Comparison of ENCODE assay signal across 26 mouse cellular contexts in the genomic region with DNA sequence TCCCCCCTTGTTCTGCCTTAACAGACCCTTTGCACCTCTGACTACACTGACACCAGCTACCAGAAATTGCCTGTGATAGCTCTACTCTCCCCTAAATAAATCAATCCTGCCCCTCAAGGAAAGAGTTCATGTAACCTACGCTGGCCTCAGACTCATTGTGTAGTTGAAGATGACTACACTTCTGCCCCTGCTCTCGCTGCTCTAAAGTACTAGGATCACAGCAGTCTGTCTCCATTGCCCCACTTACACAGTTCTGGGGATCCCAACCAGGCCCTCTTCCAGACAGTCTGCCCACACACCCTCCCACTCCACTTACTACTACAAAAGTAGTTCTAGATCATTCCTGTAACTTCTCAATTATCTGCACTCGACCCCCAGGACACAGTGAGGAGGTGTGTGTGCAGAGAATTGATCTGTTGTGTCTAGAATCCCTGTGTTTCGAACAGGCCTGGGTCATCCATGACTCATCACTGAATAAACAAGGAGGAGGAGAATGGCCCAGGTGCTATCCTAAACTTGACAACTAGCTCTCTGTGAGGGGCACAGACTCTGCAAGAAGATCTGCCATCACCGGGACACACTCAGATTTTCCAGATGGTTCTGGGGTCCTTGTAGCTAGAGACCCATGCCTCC.
"Had no signal": no experiment of that assay in that cellular context is flagged by ENCODE, and none has a peak within 500 bp of the region (broad histone marks: within the 10 kb centered on the region; RNA-seq: fewer than 3 reads in every experiment).

No protein-coding gene starts in this region.

- H3K27ac ChIP-seq: embryonic facial prominence, embryonic 10.5 days; embryonic facial prominence, embryonic 12.5 days; embryonic facial prominence, embryonic 13.5 days; embryonic facial prominence, embryonic 15.5 days; forebrain, embryonic 12.5 days; forebrain, embryonic 13.5 days; forebrain, embryonic 15.5 days; gastrocnemius, adult 2 months; heart, adult 2 months; heart, embryonic 10.5 days had no signal

- DNase-seq: cerebellum, adult 2 months; cerebellum, adult 8-10 months; cerebellum, adult 9-10 months; cerebellum, adult 9-11 months; cerebellum, postnatal 10 days; cerebellum, postnatal 14 days; cerebellum, postnatal 25 days; cerebellum, postnatal 36 days; embryo, embryonic 11 days; forebrain, postnatal 0 days; gastrocnemius, adult 2 months; gastrocnemius, postnatal 10 days; gastrocnemius, postnatal 14 days; gastrocnemius, postnatal 25 days; gastrocnemius, postnatal 36 days; heart, adult 2 months had no signal

- H3K4me2 ChIP-seq: embryonic facial prominence, embryonic 12.5 days; embryonic facial prominence, embryonic 13.5 days; embryonic facial prominence, embryonic 15.5 days; forebrain, embryonic 12.5 days; forebrain, embryonic 13.5 days; forebrain, embryonic 15.5 days had no signal

- H3K9ac ChIP-seq: embryonic facial prominence, embryonic 12.5 days; embryonic facial prominence, embryonic 13.5 days; embryonic facial prominence, embryonic 15.5 days; forebrain, embryonic 12.5 days; forebrain, embryonic 13.5 days; forebrain, embryonic 15.5 days; forebrain, postnatal 0 days had no signal

- H3K27me3 ChIP-seq: embryonic facial prominence, embryonic 12.5 days; embryonic facial prominence, embryonic 13.5 days; embryonic facial prominence, embryonic 15.5 days; forebrain, embryonic 12.5 days; forebrain, embryonic 13.5 days; forebrain, embryonic 15.5 days had no signal

- H3K4me3 ChIP-seq: embryonic facial prominence, embryonic 10.5 days; embryonic facial prominence, embryonic 12.5 days; embryonic facial prominence, embryonic 13.5 days; embryonic facial prominence, embryonic 15.5 days; erythroblast, embryonic 14.5 days; forebrain, embryonic 12.5 days; forebrain, embryonic 13.5 days; forebrain, embryonic 15.5 days; gastrocnemius, adult 2 months; heart, adult 2 months; heart, embryonic 10.5 days had no signal

- H3K36me3 ChIP-seq: embryonic facial prominence, embryonic 10.5 days; embryonic facial prominence, embryonic 12.5 days; embryonic facial prominence, embryonic 13.5 days; embryonic facial prominence, embryonic 15.5 days; forebrain, embryonic 12.5 days; forebrain, embryonic 15.5 days; heart, embryonic 10.5 days had no signal

- H3K9me3 ChIP-seq: embryonic facial prominence, embryonic 10.5 days; embryonic facial prominence, embryonic 12.5 days; embryonic facial prominence, embryonic 13.5 days; embryonic facial prominence, embryonic 15.5 days; forebrain, embryonic 12.5 days; forebrain, embryonic 13.5 days; forebrain, embryonic 15.5 days; heart, embryonic 10.5 days had no signal

- H3K4me1 ChIP-seq: embryonic facial prominence, embryonic 15.5 days; forebrain, embryonic 12.5 days; forebrain, embryonic 13.5 days; forebrain, embryonic 15.5 days had no signal

- ATAC-seq: forebrain, embryonic 13.5 days; forebrain, embryonic 15.5 days; forebrain, embryonic 16.5 days; forebrain, postnatal 0 days had no signal
